Mouse (Mus musculus) lung, postnatal 4 days (tissue): Measurements from ENCODE around the gene Pank4.

Experiments
- DNase-seq, 2 experiments: peaks; one replicate each; pipeline ENCODE4 v3.0.0; 2021

The Pank4 gene

DNA sequence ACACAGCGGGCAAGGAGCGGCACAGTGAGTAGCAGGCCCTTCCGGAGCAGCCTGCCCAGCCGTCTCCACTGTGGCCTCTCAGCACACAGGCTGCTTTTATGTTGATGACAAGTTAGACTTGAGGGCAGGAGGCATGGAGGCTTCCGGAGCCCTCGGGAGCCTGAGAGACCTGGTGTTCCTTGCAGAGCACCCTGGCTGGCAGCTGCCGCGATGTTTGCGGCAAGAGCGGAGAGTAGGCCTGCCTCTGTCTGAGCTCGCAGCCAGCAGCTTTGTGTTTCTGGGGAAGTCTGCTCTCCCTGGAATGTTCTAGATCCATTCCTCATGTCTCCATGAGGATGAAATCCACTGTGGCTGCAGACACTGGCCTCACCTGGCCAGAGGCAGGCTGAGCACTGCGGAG, 8.6 kb downstream of the Pank4 start:
- DNase-seq, result no peak

DNA sequence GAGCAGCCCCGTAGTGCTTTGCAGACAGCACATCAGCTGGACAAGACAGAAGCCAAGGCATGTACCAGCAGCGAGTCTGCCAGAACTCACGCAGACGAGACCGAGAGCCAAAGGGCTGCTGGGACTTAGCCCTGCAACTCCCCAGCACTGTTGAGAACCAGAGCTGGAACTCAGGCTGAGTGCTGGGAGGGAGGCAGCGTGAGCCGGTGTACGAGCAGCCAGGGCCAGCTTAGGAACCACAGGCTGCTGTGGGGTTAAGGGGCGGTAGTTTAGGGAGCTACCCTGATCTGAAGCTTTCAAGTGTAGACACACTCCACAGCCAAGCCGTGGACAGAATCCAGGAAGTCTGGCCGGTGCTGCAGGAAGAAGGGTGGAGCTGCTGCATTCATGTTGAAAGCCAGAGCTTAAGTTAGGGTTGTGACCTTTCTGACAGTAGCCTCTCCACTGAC, 10.3 kb downstream of the Pank4 start:
- no peak for DNase-seq

DNA sequence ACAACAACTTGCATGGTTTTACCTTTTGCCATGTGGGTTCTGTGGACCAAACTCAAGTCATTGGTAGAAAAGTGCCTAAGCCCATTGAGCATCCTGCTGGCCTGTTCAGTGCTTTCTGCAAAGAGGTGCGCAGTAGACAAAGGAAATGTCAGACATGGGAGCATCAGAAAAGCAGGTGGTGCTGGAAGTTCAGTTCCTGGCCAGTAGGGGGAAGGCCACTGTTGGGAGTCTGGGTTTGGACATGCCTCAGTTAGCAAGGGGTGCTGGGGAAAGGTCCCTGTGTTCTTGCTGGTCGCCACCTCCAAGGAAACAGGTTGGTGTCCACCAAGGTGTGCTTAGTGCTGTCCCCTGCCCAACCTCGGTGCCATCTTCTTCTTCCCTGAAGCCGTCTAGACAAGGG, 16.2 kb downstream of the Pank4 start:
- no peak for DNase-seq

DNA sequence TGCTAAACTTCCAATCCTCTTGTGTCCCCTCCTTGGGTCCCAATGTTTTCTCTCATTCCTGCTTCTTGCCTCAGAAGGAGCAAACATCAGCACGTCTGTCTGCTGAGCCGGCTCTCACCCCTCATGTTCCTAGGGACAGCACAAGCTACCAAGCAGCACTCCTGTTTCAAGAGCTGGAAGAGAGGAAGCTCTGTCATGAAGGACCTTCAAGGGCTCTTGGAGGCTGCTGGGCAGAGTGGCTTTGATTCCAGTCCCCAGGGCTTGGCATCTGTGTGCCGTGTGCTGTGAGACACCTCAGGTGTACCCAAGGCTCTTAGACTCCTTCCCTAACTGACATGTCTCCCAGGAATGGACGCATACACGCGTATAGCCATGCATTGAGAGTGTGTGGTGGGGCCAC, 17.2 kb downstream of the Pank4 start:
- peak; percentile 45 to 66 for DNase-seq

DNA sequence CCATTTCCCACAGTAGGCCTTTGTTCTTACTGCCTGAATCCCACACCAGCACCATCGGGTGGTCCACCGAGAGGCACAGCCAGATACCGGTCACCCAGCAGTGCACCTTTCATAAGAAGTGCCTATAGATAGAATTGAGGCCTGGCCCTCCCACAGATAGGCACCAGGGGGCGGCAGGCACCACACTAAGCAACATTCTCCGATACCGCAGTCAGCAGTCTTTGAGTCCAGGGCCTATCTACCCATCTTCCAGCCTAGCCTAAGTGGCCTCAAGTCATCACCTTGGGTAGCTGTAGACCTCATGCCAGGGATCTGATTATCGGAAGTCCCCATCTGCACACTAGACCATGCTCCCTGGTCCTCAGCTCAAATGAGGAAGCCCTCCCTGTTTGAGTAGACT, 17.6 kb downstream of the Pank4 start:
- peak; percentile 70 to 71 for DNase-seq

DNA sequence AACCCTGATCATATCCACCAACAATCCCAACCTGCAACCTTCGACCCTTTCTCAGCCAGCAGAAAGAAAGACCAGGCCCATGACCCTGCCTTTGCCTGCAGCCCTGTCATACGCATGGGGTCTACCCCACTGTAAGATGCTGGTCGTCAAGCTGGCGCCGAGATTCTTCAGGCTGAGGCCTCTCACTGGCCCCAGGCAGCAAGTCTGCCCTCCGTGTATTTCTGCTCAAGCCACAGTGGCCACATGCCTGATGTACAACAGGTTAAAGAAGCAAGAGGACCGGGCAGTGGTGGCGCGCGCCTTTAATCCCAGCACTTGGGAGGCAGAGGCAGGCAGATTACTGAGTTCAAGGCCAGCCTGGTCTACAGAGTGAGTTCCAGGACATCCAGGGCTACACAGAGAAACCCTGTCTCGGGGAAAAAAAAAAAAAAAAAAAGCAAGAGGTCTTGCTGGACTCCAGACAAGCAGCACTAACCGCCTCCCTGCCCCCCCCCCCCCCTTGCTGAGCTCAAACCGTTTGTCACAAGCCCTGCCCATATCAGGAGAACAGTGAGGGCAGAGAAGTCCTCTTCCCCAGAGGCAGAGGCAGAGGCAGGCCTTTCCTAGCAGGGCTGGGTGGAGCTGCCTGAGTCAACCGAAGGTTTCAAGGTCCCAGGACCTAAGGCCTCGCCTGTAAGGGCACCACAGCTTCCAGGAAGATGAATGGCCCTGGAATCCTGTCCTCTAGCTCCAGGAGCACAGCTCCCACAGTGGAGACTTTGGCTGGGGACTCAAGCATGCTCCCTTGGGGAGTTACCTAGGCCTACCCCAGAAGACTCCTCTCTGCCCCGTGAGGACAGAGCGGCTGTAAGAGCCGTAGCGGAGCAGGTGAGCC, 18.6 kb downstream of the Pank4 start:
- no peak for DNase-seq

DNA sequence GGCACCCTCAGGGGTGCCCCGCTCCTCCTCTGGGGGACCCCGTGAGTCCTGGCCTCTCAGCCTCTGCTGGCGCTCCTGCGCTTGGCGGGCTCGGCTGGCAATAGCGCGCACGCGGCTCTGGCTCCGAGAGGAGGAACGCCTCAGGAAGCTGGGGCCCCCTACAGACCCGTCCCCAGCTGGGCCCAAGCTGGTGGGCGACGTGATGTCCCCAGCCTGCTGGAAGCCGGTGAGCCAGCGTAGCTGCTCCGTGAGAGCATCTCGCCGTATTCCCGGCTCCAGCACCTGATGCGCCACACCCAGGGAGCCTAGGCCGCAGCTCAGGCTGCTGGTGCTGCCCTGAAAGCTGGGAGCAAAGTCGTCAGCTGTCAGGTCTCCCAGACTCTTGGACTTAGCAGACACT, 19.8 kb downstream of the Pank4 start:
- DNase-seq, result no peak

DNA sequence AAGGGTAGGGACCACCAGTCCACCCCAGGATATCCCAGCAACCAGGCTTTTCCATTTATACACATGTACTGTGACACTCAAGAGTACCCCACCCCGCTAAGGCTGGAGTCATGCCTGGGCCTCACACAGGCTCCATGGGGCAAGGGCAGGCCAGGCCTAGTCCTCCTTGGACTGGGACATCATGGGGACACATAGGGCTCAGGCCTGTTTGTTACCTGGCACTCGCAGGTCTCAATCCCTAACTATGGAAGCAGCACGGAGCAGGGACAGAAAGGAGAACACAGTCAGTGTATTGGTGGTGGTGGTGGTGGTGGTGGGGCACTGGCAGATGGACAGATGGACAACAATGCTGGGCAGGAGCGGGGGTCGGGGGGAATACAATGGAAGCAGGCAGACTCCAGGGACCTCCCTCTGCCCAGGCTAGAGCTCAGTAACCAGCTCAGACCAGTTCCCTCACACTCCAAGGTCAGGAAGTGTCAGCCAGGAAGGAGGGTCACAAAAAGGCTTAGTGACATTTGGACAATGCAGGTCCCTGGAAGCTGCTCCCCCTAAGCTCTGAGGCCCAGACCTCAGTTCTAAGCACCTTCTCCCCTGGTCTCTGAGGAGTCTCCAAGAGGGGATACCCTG, 21.3 kb downstream of the Pank4 start:
- DNase-seq, result no peak

DNA sequence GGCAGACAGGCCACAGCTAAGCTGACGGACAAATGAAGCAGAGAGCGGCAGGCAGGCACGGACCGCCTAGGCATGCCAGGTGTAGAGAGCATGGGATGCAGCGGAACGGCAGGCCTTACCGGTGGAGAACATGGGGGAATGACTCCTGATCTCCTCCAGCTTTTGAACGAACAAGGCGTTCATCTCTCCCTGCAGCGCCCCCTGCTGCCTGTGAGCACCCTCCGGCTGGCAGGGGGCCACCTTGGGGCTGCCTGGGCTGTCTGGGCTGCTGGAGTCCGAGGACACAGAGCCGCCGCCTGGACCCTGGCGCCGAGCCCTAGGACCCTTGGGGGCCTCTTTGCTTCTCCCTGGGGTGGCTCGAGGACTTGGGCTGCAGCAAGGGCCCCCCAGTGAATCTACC, 22.2 kb downstream of the Pank4 start:
- peak; percentile 81 to 86 for DNase-seq

DNA sequence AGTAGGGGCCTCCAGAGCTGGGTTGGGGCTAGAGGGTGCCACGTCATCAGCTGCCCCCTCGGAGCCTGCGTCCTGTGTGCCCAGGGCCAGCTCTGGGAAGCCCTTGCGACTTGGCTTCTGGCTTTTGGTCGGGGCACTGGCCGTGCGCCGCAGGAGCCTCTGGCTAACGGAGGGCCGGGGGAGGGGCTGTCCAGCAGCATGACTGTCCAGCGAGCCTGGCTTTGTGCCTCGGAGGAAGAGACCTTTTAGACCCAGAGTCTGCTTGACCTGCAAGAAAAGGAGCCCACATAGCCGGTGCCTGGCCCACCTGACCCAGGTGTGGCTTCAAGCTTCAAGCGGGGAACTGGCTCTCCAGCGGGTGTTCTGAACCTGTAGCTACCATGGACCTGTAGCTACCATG, 22.8 kb downstream of the Pank4 start:
- no peak for DNase-seq

DNA sequence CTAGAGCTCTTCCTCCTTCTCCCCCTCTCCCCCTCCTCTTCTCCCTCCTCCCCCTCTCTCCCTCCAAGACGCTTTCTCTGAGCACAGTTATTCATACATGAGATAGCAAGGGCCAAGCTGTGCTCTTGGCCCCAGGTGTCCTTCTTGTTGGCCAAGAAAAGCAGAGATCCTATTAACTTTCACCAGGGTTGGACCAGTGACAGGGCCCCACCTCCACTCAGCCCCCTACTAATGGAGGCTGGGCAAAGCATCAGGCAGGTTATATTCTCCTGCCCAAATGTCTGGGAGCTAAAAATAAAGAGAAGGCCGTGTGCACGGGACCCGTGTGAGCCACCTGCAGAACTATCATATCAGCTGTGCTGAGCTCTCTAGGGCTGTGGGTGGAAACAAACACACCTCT, 31.0 kb downstream of the Pank4 start:
- no peak for DNase-seq

DNA sequence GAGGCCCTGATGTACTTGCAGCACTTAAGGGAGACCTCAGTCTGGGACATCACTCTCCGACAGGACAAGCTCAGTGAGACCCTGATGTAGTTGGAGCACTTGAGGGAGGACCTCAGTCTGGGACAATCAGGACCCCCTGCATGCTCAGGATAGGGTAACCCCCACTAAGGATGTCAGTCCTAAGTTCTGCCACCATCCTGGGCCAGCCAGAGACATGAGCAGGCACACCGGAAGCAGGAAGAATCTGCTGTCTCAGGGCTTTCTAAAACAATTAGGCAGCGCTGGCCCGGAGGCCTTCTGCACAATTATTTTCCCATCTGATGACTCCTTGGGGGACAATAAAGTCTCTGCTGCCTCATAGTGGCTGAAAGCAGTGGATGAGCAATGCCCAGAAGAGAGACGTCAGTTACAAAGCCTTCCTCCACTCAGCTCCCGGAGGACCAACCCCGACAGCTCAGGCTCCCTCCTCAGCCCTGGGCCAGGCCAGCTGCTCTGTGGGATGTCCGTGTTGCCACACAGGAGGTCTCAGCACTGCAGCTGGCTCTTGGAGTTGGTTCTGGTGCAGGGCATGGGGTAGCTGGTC, 32.7 kb downstream of the Pank4 start:
- peak; percentile 6 to 48 for DNase-seq

DNA sequence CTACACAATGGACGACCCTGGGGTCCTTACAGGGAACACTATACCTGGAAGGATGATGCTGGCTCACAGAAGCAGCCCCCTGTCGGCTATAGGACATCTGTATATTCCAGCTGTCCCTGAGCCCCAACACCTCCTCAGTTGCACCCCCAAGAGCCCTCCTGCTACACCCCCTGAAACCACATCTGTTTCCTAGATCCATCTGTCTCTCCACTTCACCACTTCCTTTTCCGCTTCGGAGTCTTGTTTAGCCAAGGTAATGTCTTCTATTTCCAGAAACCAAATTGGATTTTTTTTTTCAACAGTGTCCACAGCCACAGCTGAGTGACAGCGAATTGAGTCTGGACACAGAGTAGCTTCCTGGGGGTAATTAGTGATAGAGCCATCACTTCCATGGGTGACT, 35.5 kb downstream of the Pank4 start:
- no peak for DNase-seq

DNA sequence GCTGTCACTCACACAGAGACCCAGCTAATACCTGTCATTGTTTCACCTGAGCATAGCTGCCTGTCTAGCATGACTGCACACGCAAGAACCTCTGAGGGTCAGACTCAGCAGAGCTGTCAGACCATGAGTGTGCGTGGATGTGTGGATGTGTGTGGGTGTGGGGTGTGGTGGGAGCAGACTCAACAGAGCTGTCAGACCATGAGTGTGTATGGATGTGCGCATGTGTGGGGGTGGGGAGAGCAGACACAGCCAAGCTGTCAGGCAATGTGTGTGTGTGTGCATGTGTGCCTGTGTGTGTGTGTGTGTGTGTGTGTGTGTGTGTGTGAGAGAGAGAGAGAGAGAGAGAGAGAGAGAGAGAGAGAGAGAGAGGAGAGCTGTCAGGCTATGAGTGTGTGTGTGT, 41.4 kb downstream of the Pank4 start:
- no peak for DNase-seq

DNA sequence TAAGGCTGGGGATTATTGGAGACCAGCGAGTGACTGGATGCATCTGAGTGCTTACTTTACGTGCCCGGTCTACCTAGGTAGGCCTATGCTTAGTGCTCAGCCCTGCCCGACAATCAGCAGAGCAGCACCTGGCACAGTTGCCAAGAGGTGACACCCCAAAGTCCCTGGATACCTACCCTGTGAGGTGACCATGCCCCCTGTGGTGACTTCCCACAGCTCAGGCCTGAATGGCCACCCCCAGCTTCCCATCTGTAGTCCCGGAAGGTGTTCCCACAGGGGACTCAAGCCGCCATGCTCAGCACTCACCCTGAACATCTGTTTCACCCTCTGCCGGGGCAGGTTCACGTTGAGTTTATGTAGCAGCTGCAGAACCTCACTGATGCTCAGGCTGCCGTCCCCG, 42.4 kb downstream of the Pank4 start:
- no peak for DNase-seq

DNA sequence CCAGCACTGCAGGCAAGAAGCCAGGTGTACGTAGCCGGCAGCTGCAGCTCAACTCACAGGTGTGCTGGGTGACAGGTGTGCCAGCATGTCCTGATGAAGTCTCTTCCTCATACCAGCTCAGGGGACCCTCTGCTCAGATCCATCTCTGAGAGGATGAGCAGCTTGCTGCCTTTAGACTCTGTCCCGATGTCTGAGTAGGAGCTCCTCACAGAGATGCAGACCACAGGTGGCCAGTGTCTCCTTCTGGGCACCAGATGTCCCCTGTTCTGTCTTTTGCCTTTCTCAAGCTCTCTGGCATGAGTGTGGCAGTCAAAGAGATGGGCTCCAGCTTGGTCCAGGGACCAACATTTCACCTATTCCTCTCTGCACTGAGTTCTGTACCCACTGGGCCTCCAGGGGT, 43.7 kb downstream of the Pank4 start:
- no peak for DNase-seq

DNA sequence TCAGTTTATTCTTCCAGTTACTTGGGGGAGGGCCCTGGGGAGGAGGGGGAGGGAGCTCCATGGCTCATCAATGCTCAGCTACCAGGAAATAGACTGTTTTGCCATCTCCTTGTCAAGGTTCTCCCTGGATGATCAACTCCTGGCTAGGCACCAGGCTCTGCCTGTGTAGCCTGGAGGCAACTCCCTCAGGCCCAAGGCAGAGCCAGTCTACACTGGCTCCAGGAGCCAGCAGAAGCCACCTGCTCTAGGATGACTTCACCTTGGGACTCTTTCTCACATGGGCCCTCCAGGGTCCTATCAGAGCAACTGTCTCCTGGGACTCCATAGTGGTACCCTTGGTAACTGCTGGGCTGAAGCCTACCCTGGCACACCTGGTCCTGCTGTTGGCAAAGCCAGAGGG, 44.2 kb downstream of the Pank4 start:
- no peak for DNase-seq

DNA sequence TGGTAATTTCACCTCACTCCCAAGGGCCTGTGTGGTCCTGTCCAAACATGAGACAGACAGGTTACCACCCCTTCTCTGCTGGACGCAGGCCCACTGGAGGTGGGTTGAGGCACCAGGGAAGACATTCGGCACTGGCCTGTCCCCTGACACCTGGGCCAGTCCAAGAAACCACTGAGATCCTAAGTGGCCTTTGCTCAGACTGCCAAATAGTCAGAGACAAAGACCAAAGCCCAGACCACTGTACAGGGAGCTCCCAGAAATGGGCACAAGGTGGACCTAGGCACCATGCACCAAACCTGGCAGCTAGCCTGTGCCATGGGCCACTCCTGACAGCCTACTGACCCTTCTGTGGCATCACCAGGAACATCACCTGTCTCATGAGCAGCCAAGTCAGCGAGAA, 45.3 kb downstream of the Pank4 start:
- no peak for DNase-seq

DNA sequence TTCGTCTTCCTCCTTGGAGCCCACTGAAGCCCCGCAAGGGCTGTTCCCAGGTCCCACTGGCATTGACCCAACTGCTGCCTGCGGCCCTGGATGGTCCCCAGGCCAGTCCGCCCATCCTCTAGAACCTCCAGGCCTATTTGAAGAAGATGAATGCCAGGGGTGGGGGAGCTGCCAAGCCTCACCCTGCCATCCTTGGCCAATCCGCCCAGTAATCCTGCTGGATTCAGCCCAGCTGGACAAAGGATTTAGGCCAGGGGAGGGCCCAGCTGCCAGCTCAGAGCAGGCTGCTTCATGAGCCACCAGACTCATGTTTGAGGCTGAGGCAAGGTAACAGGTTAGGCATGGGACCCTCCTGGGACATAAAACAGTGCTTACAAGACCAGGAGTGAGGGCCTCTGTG, 46.9 kb downstream of the Pank4 start:
- DNase-seq, result no peak

DNA sequence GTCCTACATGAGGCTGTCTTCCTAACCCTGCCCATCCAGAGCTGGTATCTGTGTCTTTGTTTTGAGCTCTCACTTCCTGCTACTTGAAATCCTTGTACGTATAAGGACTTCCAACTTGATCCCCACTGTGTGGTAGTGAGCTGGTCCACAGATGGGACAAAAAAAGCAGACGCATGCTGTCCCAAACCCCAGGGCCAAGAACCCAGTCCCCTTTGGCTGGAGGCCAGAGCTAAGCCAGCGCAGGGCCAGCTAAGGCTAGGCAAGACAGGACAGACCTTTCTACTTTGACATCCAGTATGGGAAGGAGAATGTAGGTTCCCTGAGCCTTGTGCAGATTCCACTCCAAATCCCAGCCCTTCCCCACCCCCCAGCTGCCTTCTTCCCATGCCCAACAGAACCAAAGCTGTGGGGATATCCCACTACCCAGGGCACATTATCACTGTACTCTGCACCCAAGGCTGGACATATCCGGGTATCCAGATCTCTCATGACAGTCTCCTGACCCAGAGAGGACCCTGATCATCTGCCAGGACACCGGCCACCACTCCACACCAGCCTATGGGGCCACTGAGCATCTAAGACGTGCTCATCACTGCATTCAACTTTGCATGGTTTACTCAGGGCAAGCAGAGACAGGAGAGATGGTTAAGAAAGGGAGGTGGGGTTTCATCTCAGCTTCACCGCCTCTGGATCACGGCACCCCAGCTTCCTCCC, 47.5 kb downstream of the Pank4 start:
- no peak for DNase-seq

DNA sequence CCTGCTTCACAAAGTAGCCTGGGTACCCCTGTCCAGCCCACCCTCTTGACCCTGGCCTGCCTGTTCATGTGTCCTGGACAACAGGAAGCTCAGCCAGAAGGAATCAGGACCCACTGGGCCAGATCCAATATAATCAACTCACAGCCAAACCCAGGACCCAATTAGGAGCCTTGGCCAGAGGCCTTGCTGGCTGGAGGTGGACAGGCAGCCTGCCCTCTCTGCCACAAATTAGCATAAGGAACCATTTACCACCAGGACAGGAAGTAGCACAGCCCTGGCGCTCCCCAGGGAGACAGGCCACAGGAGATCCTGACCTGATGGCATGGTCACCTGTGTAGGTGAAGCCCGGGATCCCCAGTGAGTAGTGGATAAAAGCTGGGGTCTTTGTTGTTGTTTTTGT, 48.2 kb downstream of the Pank4 start:
- no peak for DNase-seq

DNA sequence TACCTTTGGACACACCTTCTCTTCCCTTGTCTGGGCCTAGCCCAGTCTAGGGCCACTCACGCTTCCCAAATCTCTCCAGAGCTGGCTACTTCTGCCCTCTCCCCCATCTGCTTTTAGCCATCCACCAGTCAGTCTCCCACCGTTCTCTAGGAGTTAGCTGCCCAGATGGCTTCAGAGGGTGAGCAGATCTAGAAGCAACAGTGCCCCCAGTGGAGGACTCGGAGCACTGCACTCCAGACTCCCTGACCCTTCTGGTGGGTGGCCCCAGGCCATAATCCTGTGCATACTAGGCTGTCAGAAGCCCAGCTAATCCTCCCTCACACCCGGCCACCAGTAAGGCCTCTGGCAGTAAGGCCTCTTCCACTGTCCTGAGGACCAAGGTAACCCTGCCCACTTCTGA, 48.9 kb downstream of the Pank4 start:
- DNase-seq, result peak; percentile 56 to 74

DNA sequence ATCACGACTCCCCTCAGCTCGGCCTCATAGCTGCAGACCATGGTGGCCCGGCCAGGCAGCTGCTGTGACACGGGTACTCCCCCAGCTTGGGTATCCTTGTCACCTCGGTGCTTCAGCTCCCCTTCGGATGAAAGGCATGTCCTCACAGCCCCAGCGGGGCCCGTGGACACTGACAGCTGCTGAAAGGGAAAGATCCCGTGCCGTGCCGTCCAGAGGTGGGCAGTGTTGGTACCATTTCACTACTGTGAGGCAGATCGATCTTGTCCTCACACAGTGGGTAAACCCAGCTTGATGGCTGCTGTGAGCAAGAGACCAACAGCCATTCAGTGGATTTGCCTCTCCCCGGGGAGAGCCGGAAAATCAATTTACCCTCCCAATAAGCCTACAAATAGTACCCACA, 50.3 kb downstream of the Pank4 start:
- DNase-seq, result no peak

DNA sequence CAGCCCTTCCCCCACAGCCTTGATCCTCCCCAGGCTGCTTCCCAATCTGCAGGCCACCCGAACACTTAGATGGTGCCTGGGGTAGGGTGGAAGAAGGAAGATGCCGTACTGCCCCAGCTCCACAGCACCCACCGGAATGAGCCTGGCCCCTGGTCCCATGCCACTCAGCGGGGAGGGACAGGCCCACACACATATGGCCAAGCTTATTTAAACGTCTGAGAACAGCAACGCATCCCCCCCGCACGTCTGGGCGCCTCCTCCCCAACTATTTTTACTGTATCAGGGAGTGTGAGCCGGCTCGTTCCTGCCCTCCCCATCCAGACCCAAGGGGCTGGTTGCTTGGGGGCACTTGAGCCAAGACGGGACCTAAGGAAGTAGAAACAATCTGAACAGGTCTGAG, 50.9 kb downstream of the Pank4 start:
- no peak for DNase-seq
